Mouse (Mus musculus) heart, adult 9 months (tissue): ENCODE results near the gene Nadsyn1.

Experiments used
- DNase-seq, 2 experiments: peaks; one replicate each; pipeline ENCODE4 v3.0.0; 2022; ENCODE audit warnings: low spot score in 2 of 2

Nadsyn1 gene

DNA sequence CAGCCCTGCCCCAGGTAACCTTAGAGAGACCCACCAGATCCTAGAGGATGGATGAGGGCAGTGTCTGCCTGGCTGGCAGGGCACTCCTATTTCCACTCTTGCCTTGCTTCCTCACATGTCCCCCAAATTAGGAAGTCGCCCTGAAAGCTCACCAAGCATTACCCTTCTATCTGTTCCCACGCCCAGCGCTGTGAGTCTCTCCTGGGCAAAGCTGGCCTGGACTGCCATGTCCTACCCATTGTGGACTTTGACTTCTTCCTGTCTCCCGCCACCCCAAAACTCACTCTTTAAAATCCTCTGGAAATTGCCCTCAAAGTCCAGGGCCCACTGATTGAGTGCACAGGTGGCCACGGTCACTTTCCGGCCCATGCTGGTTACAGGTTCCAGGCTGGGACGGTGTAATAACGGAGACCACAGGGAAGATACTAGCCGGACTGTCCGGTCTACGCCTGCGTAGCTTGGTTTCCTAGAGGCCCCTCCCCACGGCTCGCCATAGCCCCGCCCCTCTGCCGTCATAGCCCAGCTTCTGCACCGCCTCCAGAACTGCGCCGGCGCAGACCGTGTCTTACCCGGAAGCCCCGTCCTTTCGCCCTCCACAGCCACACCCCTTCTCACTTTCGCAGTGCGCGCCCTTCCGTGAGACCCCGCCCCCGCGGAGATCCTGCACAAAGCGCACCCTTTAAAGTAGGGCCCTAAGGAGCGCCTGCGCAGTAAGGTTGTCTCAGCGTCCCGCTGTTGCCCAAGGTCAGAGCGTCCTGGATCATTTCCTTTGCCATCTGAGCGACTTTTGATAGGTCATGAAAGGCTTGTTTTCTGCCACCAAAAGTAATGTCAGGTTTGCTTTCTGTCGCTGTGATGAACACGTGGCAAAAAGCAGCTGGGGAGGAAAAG, at the start of gene Nadsyn1, which contains the start of gene Dhcr7:
Gene Nadsyn1 (minus strand): TSS at position 475 of the 891 bp plus-strand sequence.
Gene Dhcr7 (plus strand): TSS at position 771 of the 891 bp plus-strand sequence.
- DNase-seq, result peak; percentile 99

DNA sequence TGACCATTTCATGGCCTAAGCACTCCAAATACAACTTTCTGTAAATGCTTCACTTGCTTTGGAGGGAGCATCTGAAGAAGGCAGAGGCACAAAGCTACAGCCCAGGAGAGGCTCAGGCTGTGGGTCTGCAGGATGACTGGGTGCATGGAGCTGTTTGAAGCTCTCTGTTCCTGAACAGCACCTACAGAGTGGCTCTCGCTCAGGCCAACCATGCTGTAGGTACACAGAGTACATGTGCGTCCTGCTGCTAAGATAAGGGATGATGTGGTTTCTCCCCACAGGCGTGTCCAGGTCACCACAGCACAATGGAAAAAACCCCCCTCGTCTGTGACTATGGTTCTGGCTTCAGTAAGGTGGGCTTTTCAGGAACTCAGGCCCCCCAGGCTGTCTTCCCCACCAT, 46.2 kb upstream of the Nadsyn1 start:
- no peak for DNase-seq

DNA sequence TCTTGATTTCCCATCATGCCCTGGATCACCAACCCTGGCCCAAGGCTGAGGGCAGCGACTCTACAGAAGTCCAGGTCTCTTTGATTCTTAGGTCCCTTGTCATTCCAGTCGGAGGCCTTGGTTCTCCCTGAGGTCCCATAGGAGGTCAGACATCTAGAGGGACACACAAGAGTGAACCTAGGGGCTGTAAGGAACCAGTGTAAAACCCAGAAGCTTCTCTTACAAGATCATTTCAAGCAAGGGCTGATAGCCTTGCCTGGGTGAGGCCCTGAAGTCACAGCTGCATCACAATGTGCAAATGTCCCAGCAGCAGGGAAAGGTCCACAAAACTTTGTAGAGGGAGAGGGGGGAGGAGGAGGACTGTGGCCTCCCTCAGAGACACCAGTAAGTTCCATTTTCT, 43.9 kb upstream of the Nadsyn1 start, which contains the start of gene Gm498:
Gene Gm498 (plus strand): TSS at position 301 of the 400 bp plus-strand sequence.
- DNase-seq, result no peak

DNA sequence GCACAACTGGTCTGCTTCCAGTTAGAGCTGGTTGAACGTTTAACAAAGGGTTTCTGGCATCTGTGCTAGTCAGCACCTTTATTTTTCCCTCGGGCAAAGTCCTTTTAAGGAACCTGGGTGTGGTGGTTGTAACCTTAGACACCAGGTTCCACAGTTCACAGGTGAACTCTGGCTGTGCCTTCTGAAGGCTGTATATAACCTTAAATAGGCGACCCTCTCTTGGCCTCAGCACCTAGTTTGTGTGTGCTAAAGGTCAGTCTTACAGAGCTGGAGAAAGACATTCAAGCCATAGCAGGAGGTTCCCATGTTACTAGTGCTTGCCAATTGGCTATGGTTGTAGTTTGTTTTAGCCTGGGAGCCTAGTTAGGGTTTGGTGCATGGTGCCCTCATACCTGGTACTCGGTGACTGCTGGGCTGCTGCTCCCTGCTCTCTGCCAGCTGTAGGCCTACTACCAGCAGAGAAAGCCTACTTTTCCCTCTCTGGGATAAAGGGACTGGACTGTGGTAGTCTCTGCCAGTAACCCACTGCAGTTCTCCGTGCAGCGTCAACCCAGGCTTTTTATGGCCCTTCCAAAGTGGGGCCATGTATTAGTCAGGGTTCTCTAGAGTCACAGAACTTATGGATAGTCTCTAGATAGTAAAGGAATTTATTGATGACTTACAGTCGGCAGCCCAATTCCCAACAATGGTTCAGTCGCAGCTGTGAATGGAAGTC, 26.3 kb upstream of the Nadsyn1 start:
- DNase-seq, result no peak

DNA sequence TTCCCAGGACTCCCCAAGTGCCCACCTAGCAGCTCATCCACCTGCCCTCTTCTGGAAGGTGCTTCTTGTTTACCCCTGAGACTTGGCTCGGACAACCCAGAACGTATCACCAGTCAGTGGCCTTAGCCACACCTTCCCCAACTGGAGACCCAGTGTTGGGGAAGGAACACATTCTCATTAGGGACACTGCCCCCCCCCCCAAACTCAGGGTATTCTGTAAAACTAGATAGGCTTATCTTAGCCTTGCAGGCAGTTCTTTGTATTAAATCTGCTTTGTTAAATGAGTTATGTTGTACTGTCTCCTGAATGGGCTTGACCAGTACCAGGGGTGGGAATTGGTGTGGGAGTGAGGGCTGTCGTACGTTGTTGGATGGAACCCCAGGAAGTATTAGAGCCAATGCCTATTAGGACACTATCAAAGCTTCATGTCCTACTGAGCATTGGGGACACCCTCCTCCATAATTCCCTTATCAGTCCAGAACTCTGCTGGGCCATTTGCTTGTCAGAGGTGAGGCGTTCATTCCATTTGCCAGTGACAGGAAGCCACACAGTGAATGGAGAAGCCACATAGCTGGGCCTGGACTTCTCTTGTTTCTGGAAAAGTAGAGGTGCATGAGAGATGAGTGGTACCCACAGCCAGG, 25.6 kb upstream of the Nadsyn1 start:
- no peak for DNase-seq

DNA sequence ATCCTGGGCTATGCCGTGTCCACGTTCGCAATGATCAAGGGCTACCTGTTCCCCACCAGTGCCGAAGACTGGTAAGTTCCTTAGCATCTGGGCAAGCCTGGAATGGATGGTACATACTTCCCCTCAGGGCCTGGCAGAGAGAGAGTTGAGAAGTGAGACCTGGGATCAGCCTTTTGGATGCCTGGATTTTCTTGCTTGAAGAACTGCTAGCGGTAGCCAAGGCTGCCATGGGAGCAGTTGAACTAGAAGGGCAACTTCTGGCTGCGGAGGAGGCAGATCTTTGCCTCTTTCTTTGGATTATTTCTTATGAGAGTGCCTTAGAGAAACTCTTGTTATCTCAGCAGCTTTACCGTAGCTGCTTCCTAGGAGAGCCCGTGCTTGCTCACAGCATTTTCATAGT, 18.7 kb upstream of the Nadsyn1 start:
- DNase-seq, result no peak

DNA sequence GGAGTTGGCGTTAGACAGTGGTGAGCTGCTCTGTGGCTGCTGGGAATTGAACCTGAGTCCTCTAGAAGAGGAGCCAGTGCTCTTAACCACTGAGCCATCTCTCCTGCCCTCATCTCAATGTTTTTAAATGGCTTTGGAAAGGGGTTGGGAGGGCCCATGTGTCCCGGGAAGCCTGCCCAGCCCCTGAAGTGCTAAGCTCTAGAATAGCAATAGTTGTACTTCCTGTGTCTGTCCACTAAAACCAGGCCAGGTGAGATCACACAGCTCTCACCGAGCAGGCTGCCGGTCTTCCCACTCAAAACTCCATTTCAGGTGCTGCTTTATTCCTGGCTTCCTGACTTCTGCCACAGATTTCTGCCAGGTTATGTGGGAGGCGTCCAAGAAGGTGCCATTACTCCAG, 17.5 kb upstream of the Nadsyn1 start:
- DNase-seq, result no peak

DNA sequence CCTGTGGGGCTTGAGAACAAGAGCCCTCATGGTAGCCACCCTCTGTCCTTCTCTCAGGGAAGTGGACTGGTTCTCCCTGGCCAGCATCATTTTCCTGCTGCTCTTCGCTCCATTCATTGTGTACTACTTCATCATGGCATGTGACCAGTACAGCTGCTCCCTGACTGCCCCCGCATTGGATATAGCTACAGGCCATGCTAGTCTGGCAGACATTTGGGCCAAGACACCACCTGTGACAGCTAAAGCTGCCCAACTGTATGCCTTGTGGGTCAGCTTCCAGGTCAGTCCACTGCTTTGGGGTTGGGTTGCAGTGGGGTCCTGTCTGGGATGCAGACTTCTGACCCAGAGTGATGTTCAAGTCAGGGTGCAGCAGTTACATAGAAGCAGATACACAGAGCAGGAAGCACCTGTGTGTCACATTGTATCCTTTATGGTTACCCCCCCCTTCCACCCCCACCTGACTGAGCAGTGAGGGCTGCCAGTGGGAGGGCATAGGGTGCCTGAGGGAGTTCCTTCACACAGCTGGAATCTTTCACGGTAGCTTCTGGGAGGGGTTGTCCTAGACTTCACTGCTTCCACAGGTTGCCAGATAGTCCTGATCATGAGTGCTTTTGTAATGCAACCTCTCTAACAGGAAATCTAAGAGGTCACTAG, 15.2 kb upstream of the Nadsyn1 start:
- DNase-seq, result no peak

DNA sequence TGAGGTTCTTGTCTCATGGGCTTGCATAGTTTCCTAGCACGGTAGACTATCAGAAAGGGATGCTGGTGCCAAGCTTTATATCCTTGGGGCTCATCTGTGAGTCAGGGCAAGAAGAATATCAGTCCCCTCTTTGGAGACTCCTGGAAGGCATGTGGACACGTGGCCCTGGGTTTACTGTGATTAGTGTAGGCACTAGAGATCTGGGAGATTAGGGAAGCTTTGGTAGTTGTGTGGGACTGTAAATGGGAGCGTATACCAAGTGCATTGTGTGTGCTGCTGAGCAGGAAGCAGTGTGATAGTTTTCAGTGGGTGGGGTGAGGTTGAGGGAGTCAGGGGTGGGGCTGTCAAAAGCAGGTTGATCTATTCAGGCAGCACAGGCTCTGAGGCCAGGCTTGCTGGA, 12.3 kb upstream of the Nadsyn1 start:
- DNase-seq, result no peak

DNA sequence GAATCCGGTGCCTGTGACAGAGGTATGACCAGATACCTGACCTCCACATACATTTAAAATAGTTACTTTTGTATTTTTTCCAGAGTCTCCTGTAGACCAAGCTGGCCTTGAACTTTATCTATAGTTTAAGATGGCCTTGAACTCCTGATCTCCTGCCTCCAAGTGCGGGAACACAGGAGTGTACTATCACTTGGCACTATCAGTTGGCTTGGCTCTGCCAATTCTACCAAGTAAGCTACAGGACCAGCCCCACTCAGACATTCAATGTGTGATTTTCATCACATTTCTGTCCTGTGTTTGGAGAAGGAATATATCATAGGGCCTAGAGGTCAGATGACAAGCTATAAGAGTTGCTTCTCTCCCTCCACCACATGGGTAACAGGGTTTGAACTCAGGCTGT, 11.7 kb upstream of the Nadsyn1 start:
- no peak for DNase-seq

DNA sequence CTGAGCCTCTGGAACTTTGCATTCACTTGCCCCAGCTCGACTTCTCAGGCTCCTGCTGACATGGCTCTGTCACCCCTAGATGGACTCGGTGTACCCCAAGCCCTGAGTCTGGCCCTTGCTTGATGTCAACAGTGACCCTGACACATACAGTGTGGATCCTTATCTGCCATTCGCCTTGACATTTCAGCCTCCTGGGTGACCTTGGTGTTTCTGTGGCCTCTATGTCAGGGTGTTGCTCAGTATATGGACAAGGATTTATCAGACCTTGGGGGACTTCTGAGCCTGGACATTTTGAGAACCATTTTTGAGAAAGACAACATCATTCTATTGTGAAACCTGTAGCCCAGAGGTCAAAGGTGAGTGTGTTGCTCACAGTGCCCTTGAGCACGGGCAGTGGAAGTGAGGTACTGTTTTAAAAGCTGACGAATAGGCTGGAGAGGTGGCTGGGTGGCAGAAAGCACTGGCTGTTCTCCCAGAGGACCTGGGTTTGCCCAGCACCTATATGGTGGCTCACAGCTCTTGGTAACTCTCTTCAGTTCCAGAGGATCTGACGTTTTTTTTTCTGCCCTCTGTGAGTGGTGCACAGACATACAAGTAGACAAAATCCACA, 11.0 kb upstream of the Nadsyn1 start:
- DNase-seq, result no peak

DNA sequence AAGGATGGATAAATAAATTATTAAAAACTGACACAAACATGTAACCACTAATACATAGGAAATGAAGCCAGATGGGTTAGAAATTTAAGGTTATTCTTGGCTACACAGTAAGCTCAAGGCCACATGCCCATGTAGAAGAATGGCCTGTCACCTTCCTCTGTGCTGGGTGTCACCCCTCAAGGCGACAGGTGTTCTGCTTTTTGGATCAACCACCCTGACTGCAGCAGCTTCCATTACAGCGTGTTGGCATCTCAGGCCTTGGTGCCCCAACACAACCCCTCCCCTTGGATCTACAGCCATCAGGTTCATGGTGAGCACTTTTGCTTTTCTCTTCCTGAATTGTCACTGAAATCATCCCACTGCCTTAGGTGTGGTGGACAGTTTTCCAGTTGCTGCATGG, 10.0 kb upstream of the Nadsyn1 start:
- DNase-seq, result no peak

DNA sequence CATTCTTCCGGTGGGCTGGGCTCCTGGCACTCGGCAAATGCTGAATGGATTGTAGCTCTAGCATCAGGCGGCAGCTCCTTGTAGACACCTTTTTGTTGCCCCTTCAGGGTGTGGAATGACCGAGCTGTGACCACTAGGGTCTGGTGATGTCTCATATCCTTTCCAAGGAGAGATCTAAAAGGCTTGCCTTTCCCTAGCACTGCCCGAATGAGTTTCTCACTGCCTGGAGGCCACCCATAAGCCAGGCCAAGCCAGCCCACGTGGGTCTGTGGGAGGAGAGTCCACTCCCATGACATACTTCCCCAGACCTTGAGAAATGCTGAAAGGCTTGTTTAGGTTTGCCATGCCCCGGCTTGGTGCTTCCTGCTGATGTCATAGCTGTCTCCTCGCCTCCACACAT, 9.5 kb upstream of the Nadsyn1 start:
- no peak for DNase-seq

DNA sequence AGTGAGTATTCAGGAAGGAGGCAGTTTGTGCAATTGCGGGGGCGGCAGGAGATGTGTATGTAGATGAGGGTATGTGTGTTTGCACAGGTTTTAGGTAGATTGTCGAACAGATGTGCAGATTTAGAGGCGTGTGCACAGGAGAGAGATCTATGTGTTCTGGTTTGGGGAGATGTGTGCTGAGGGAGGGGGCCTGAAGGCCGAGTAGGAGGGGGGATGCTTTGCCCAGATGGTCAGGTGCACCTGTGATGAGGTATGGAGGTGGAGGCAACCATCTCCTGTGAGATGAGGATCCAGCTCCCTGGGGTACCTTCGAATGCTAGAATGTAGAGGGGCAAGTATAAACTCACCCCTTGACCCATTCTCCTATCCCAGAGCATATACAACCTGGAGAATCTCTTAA, 7.8 kb upstream of the Nadsyn1 start:
- DNase-seq, result no peak

DNA sequence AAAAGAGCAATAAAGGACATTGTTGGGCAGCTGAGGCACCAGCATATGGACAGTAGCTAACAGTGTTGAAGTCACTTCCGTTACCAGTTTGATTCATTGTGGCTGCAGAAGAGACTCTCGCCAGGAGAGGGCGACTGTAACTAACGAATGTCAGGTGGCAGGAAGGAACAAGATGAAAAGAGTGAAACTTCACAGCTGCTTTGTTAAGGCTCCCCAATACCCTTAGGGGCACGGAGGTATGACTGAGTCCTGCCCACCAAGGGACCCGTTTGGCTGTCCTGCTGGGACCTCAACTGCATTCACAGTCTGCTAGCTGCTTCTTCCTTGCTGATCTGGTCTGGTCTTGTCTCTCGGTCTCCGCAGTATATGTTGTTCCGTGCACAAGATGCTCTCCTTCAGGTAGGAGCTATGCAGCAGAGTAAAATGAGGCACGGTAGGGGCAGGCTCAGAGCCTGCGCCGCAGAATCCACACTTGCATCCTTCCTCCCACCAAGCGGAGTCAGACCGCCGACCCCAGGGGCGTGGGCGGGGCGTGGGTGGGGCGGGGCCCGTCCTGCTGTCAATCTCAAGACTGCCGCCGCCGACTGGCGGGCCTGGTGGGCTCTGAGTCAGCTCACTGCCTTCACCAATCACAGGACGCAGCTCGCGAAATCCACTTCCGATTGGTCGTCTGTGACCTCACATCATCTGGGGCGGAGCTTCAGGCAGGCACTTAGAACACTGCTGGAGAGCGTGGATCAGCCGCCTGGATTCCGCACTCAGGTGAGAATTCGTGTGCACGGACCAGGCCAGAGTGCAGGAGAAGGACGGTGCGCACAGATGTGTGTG, 7.1 kb upstream of the Nadsyn1 start:
- peak; percentile 94 to 96 for DNase-seq

DNA sequence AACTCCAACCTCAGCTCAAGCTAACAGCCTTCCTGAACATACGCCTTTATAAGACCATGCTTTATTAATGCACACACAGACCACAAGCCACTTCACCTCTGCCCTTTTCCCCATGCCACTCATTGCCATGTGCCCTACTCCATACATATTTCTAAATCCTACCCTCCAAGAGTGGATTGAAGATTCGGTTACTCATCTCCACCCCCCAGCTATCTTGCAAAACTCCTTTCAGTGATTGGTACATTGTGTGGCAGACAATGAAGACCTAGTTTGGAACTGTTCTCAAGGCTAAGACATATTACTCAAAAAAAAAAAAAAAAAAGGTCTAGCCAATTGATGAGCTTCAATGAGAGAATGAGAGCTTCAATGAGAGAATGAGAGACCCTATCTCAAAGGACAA, 4.3 kb upstream of the Nadsyn1 start:
- DNase-seq, result no peak

DNA sequence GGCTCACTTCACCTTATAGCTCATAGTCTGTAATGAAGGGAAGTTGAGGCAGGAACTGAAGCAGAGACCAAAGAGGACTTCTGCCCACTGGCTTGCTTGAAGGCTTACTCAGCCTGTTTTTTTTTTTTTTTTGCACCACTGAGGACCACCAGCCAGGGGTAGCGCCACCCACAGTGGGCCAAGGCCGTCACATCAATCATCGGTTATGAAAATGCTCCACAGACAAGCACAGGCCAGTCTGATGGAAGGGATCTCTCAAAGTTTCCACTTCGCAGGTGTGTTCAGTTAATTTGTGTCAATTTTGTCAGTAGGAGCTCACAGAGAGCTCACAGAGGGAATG, 587 bp upstream of the Nadsyn1 start:
- DNase-seq, result no peak

DNA sequence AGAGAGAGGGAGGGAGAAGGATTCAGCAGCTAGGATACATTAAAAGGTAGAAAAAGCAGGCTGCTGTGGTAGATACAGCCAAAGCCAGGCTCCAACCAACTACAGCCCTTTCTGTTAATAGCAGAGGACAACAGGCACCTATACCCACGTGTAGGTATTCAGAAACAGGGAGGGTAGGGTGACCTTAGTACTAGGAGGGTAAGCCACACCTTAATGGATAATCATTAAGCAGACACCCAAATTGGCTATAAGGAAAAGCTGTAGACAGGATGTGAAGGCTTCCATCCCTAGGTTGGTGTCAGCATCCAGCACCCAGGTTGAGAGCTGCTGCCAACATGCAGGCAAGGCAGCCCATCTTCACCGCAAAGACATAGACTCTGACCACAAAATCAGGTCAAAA, 1.4 kb downstream of the Nadsyn1 start:
- DNase-seq, result no peak

DNA sequence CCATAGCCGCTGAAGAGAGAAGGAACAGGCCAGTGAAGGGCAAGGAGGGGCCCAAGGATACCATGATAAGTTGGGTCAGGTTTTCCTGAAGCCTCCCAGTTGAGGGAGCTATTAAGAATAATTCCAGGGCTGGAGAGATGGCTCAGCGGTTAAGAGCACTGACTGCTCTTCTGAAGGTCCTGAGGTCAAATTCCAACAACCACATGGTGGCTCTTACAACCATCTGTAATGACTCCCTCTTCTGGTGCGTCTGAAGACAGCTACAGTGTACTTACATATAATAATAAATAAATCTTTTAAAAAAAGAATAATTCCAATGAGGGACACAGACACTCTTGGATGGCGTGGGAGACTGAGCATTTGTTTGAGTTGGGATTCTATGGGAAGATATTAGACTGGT, 3.4 kb downstream of the Nadsyn1 start:
- DNase-seq, result no peak

DNA sequence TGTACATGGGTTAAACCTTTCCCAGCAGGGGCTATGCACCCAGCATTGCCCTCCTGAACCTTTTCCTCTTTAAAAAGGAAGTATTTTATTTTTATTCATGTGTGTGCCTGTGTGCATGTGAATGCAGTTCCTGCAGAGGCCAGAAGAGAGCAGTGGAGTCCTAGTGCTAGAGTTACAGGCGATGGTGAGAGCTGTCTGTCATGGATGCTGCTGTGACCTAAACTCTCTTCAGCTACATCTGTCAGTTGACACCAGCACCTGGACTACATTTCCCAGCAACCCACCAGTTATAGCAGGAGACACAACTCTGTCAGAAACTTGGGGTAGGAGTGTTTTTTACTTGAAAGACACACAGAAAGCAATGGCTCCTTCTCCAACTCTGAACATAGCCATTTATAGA, 13.7 kb downstream of the Nadsyn1 start:
- DNase-seq, result no peak

DNA sequence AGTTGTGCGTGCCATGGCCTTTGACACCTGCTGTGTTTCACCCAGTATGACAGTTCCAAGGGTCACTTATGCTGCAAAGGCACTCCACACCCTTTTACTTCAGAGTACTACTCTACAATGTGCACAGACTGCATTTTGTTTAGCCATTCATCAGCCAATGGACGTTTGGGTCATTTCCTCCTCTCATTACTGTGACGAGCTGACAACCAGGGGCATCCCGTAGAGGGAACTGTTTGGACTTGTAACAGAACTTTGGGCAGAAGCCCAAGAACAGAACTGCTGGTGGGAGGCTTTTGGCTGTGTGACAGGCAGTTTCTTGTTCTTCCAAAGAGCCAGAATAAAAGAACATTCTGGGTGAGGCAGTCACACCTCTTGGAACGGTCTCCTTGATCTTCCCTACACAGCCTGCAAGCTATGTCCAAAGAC, 17.4 kb downstream of the Nadsyn1 start:
- no peak for DNase-seq
